Mouse (Mus musculus) lung, embryonic 15.5 days (tissue): ENCODE results near the gene Cldn11. TPM values are rescaled to one million over a fixed set of nuclear protein-coding genes. Genes with fewer than 3 reads are reported as not detected.
A peak's percentile ranks its signal among the peaks of the same experiment; 100 is the strongest.
"Not testable (repeated sequence)": the region's sequence is repeated elsewhere in the genome, so short reads cannot be mapped to it uniquely, and the experiment has no call there.

Source experiments
- ATAC-seq: fragments of 200-750 bp; cut with Nextera tagmentation; 2 replicates; pipeline ENCODE4 v1.8.0; 2017; ENCODE audit warnings: moderate number of reproducible peaks, borderline replicate concordance; ENCODE audit not compliant: low FRiP score, low TSS enrichment; ENCODE audit errors: extremely low read depth
- H3K27ac ChIP-seq: fragments of 300-500 bp; sonication (generic); 2 replicates; pipeline ENCODE4 v1.5.1; 2015; ENCODE audit warnings: moderate library complexity, mild to moderate bottlenecking, inconsistent platforms
- H3K27me3 ChIP-seq: fragments of 300-500 bp; sonication (generic); 2 replicates; pipeline ENCODE4 v1.6.1; 2015; ENCODE audit warnings: inconsistent platforms
- H3K36me3 ChIP-seq: fragments of 300-500 bp; sonication (generic); 2 replicates; pipeline ENCODE4 v1.6.1; 2015; ENCODE audit warnings: inconsistent platforms
- H3K4me1 ChIP-seq: fragments of 300-500 bp; sonication (generic); 2 replicates; pipeline ENCODE4 v1.6.1; 2015; ENCODE audit warnings: inconsistent platforms
- H3K4me2 ChIP-seq: fragments of 300-500 bp; sonication (generic); 2 replicates; pipeline ENCODE4 v1.6.1; 2015; ENCODE audit warnings: inconsistent platforms, mild to moderate bottlenecking, moderate library complexity
- H3K4me3 ChIP-seq: fragments of 300-500 bp; sonication (generic); 2 replicates; pipeline ENCODE4 v1.5.1; 2015; ENCODE audit warnings: mild to moderate bottlenecking, inconsistent platforms
- H3K9ac ChIP-seq: fragments of 300-500 bp; sonication (generic); 2 replicates; pipeline ENCODE4 v1.6.1; 2015; ENCODE audit warnings: inconsistent platforms
- H3K9me3 ChIP-seq: fragments of 300-500 bp; sonication (generic); 2 replicates; pipeline ENCODE4 v1.6.1; 2016; ENCODE audit warnings: inconsistent platforms
- WGBS: fragments of 180-500 bp; shearing (Covaris S2); methylation state at CpG from one replicate; pipeline ENCODE4 v1.1.7; 2015; 5-methylcytosine and 5-hydroxymethylcytosine counted together
- polyA plus RNA-seq: library from polyadenylated mRNA; unstranded; fragments of >200 nt; fragmentation: Nextera tagmentation; extraction: Ambion mirVana; gene quantifications from 2 replicates; pipeline ENCODE4 v1.2.1, GENCODE M21; 2015

Cldn11 gene
- polyA plus RNA-seq, 1 experiment from 2014 or later = 5.6 TPM

DNA sequence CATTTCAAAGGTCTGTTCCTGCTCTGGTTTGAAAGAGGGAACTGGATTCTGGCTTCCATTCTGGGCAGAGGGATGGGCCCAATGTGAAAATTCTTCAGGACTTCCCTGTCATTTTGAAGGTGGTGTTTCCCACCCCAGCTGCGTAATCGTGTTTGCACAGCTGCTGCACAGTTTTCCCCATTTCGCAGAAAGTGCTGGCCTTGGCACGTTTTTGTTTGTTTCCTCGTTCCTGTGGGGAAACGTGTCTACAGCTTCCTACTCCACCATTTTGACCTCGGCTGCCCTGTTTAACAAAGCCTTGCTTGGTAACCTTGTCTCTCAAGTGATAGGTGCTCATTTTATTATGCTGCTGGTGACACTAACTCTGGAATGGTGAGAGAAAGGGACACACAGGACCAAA lies 15.0 kb upstream of the Cldn11 start:
- Histone ChIP-seq H3K27ac (no peak overlapping the region), H3K4me1 (no peaks in the 10 kb centered on the region), H3K4me2 (no peak overlapping the region), H3K9me3 (no peaks in the 10 kb centered on the region), H3K27me3 (no peaks in the 10 kb centered on the region), H3K9ac (no peak overlapping the region), H3K4me3 (no peak overlapping the region), H3K36me3 (no peaks in the 10 kb centered on the region)
- ATAC-seq = no peak
- 33% methylated on average over 7 of the region's 7 CpGs for WGBS

DNA sequence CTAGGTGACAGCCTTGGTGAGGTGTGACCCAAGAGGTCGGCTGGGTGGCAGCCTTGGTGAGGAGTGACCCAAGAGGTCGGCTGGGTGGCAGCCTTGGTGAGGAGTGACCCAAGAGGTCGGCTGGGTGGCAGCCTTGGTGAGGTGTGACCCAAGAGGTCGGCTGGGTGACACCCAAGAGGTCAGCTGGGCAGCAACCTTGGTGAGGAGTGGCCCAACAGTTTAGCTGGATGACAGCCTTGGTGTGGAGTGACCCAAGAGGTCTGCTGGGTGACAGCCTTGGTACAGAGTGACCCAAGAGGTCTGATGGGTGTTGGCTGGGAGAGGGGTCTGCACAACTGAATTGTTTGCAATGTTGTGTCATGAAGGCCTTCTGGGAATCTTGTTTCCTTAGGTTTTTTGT lies 13.1 kb upstream of the Cldn11 start:
- not testable (repeated sequence) for ATAC-seq, H3K9me3 ChIP-seq, H3K27me3 ChIP-seq, H3K4me1 ChIP-seq, H3K4me2 ChIP-seq, H3K9ac ChIP-seq, H3K4me3 ChIP-seq, H3K36me3 ChIP-seq, H3K27ac ChIP-seq
- 56% methylated on average over 4 of the region's 4 CpGs for WGBS

DNA sequence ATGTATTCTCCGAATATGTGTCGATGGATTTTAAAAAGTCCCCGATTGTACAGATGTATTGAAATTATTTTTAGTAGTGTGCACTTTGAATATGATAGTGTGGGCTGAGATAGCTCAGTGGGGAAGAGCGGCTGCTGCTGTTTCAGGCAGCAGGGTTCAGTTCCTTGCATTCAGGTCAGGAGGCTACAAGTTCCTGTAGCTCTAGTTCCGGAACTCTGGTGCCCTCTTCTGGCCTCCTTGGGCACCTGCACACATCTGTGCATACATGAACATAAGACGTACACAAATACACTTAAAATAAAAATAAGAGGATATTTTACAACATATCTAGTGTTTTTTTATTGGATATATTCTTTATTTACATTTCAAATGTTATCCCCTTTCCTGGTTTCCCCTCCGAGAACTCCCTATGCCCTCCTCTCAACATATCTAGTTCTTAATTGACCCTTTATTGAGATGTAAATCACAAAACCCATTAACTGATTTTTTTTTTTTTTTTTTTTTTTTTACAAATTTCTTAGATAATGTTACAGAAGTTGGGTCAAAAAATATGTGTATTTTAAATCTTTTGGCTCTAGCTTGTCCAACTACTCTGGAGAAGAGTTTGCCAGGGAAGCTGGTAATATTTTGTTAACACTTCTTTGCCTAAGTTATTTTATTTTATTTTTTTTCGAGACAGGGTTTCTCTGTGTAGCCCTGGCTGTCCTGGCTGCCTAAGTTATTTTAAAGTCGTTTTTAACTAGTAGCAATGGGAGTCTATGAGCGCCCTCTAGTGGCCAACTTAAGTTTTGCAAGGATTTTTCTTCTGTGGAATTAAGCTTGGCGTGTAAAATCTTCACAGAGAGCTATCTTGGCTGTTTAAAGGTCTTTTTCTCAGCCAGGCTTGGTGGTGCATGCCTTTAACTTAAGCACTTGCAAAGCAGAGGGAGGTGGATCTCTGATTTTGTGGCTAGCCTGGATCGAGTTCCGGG lies 11.0 kb upstream of the Cldn11 start:
- ATAC-seq = no peak
- no peak overlapping the region for H3K9ac ChIP-seq
- no peaks in the 10 kb centered on the region for H3K9me3 ChIP-seq
- no peak overlapping the region for H3K4me2 ChIP-seq
- no peaks in the 10 kb centered on the region for H3K36me3 ChIP-seq
- no peak overlapping the region for H3K27ac ChIP-seq
- WGBS = 55% methylated on average over 13 of the region's 13 CpGs
- no peaks in the 10 kb centered on the region for H3K4me1 ChIP-seq
- no peak overlapping the region for H3K4me3 ChIP-seq
- H3K27me3 ChIP-seq = no peaks in the 10 kb centered on the region

DNA sequence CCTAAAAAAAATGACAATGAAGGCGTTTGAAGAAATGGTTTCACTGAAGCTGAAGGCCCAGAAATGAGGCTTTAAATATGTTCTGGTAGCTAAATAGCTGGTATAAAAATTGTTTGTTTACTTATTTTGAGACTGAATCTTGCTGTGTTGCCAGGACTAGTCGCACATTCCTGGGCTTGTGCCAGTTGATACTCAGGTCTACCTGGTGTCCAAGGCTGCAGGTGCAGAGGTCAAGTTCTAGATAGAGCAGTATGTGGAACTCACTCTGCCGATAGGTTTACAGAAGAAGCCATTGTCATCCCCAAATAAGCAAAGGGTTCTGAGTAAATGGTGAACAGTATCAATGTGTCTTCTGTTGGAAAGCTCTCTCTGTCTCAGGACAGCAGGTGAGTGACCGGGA lies 8.1 kb upstream of the Cldn11 start:
- H3K27ac ChIP-seq = no peak overlapping the region
- H3K9ac ChIP-seq = no peak overlapping the region
- H3K4me3 ChIP-seq = no peak overlapping the region

DNA sequence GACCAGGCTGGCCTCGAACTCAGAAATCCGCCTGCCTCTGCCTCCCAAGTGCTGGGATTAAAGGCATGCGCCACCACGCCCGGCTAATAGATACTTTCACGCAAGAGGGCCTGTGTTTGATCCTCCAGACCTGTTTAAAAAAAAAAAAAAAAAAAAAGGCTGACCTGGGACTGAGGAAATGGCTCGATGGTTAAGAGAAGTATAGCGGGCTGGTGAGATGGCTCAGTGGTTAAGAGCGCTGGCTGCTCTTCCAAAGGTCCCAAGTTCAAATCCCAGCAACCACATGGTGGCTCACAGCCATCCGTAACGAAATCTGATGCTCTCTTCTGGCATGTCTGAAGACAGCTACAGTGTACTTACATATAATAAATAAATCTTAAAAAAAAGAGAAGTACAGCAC lies 4.5 kb upstream of the Cldn11 start:
- not testable (repeated sequence) for H3K4me2 ChIP-seq, H3K27ac ChIP-seq, H3K9me3 ChIP-seq, ATAC-seq, H3K4me3 ChIP-seq, H3K36me3 ChIP-seq, H3K9ac ChIP-seq
- 79% methylated on average over 11 of the region's 11 CpGs for WGBS
- Histone ChIP-seq H3K4me1 (0 out of 2 replicates have a peak, but pooled peaks cover 13% of the 10 kb centered on the region), H3K27me3 (peaks cover 13% of the 10 kb centered on the region)

More for the DNA sequence above, 8.1 kb upstream of the Cldn11 start:
- no peak overlapping the region for H3K4me2 ChIP-seq
- H3K9me3 ChIP-seq = no peaks in the 10 kb centered on the region
- H3K4me1 ChIP-seq = 0 out of 2 replicates have a peak, but pooled peaks cover 3% of the 10 kb centered on the region
- H3K36me3 ChIP-seq = no peaks in the 10 kb centered on the region
- 70% methylated on average over 4 of the region's 4 CpGs for WGBS
- H3K27me3 ChIP-seq = no peaks in the 10 kb centered on the region
- ATAC-seq = no peak

DNA sequence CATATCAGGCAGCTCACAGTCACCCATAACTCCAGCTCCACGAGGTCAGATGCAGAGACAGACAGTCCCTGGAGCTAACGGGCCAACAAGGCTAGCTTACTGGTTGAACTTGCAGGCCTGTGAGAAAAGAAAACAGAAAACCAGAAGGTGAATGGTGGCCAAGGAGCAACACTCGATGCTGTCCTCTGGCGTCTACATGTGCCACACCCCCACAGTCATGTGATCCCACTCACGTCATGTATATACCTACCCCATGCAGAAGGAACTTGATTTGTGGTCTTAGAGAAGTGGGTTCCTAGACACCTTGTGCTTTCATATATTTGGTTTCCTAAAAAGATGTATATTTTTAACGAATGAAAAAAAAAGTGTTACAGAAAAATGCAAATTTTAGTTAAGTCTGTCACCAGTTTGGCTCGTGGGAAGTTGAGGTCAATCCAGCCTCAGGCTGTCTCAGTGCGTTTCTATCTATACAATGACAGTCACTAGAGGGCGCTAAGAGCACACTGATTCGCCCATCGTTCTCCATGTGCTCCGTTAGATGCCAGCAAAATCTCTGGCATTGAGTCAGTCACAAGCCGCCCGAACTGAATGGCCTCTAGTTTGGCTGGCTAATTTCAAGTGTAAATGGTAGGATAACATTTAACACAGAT lies 4.0 kb upstream of the Cldn11 start:
- Histone ChIP-seq H3K4me2 (peak overlapping the region; percentile 25), H3K4me1 (0 out of 2 replicates have a peak, but pooled peaks cover 13% of the 10 kb centered on the region), H3K36me3 (no peaks in the 10 kb centered on the region), H3K9ac (no peak overlapping the region), H3K9me3 (no peaks in the 10 kb centered on the region), H3K27ac (no peak overlapping the region), H3K4me3 (no peak overlapping the region), H3K27me3 (peaks cover 14% of the 10 kb centered on the region)
- 12% methylated on average over 14 of the region's 14 CpGs for WGBS
- ATAC-seq = peak; percentile 75

DNA sequence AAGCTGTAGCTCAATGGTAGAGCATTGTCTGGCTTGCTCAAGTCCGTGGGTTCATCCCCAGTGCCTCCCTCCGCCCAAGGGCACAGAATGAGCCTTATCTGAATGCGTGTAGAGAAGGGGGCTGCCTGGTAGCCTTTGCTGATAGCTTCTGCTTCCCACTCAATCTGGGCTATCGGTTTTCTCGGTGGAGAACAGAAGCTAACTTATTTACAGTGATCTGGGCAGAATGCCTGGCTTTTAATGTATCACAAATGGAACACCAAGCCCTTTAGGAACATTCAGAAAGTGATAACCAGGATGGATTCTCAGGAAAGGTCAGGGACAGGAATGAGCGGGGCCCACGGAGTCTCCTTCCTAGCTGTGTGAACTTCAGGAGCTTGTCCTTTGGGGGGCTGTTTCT lies 1.1 kb upstream of the Cldn11 start:
- ATAC-seq = no peak
- Histone ChIP-seq H3K4me3 (no peak overlapping the region), H3K27me3 (peaks cover 14% of the 10 kb centered on the region), H3K4me1 (0 out of 2 replicates have a peak, but pooled peaks cover 16% of the 10 kb centered on the region), H3K9ac (no peak overlapping the region), H3K27ac (no peak overlapping the region), H3K9me3 (no peaks in the 10 kb centered on the region), H3K4me2 (no peak overlapping the region), H3K36me3 (no peaks in the 10 kb centered on the region)
- WGBS = 78% methylated on average over 7 of the region's 7 CpGs

DNA sequence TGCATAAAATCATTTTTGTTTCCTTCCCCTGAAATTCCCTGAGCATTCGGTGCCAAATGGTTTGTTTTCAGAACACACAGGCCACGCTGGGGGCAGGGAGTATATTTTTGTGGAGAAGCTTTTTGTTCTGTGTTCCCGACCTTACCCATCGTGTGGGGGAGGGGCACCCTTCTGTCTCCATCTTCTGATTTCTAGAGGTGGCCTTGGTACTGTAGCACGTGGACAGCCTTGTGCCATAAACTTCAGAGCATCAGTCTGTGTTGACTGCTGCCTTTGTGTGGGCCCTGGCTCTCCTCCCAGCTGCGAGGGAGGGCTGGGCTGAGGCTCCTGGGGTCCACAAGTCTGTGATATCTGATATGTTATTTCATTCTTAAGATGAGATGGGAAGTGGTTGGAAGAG lies 2.4 kb downstream of the Cldn11 start:
- Histone ChIP-seq H3K9ac (no peak overlapping the region), H3K27me3 (peaks cover 14% of the 10 kb centered on the region), H3K4me1 (0 out of 2 replicates have a peak, but pooled peaks cover 14% of the 10 kb centered on the region), H3K36me3 (no peaks in the 10 kb centered on the region), H3K4me2 (no peak overlapping the region), H3K9me3 (no peaks in the 10 kb centered on the region), H3K4me3 (no peak overlapping the region), H3K27ac (no peak overlapping the region)
- no peak for ATAC-seq
- 40% methylated on average over 6 of the region's 6 CpGs for WGBS

DNA sequence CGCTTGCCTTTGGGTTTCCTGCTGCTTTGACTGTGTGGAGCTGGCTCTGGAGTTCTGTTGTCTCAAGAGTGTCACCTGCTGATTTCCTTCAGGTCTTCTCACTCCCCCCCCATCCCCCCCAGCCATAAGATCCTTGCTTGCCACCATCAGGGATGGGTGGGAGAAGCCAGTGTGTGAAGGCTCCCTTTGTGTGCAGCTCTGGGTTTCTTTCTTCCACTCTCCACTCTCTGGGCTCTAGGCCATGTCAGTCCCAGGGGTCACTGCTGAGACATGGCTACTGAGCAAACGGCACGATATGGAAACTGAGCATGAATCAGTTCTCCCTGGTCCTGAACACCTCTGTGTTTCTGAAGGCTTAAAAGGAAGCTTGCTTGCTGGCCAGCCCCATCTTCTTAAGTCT lies 6.4 kb downstream of the Cldn11 start:
- ATAC-seq = no peak
- Histone ChIP-seq H3K4me2 (no peak overlapping the region), H3K27me3 (no peaks in the 10 kb centered on the region), H3K4me3 (no peak overlapping the region), H3K9ac (no peak overlapping the region), H3K36me3 (no peaks in the 10 kb centered on the region), H3K9me3 (no peaks in the 10 kb centered on the region), H3K4me1 (0 out of 2 replicates have a peak, but pooled peaks cover 3% of the 10 kb centered on the region), H3K27ac (no peak overlapping the region)
- 59% methylated on average over 3 of the region's 3 CpGs for WGBS

DNA sequence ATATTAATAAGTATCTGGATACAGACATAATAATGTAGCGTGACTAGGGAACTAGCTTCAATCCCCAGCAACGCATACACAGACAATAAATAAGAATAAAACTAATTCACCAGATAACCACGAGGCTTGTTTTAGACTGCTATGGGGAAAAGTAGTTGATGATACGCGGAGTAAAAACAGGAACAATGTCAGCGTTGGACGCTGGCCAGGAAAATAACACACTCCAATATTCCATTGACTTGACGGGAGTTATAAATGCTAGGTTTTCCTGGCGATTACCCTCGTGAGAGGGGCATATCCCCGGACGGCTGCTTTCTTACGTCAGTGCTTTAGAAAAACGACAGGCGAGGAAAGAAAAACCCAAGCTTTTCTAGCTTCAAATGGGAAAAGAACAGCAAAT lies 8.1 kb downstream of the Cldn11 start:
- no peak for ATAC-seq
- Histone ChIP-seq H3K36me3 (no peaks in the 10 kb centered on the region), H3K27ac (no peak overlapping the region), H3K27me3 (no peaks in the 10 kb centered on the region), H3K4me2 (no peak overlapping the region), H3K4me1 (no peaks in the 10 kb centered on the region), H3K9ac (no peak overlapping the region), H3K9me3 (no peaks in the 10 kb centered on the region), H3K4me3 (no peak overlapping the region)
- WGBS = 61% methylated on average over 15 of the region's 15 CpGs

DNA sequence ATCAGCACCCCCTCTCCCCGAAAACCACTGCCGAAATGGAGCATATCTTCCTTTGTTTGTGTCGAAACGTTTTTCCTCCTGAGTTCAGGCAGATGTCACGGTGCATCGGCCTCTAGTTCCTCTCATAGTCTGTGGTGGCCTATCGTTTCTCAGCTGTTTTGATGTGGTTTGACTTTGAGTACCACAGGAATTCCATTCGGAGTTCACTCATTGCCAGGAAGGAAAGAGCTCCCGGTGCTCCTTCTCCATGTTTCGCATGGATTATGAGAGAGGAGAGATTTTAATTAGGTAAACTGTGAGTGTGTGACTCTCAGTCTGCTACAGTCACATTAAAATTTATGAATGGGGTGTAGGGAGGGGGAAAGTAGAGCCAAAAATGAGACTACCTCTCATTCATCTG lies 10.3 kb downstream of the Cldn11 start:
- Histone ChIP-seq H3K27me3 (no peaks in the 10 kb centered on the region), H3K4me3 (no peak overlapping the region), H3K4me1 (no peaks in the 10 kb centered on the region), H3K9ac (no peak overlapping the region), H3K9me3 (no peaks in the 10 kb centered on the region), H3K36me3 (no peaks in the 10 kb centered on the region), H3K27ac (no peak overlapping the region), H3K4me2 (no peak overlapping the region)
- WGBS = 66% methylated on average over 10 of the region's 10 CpGs
- ATAC-seq = no peak

DNA sequence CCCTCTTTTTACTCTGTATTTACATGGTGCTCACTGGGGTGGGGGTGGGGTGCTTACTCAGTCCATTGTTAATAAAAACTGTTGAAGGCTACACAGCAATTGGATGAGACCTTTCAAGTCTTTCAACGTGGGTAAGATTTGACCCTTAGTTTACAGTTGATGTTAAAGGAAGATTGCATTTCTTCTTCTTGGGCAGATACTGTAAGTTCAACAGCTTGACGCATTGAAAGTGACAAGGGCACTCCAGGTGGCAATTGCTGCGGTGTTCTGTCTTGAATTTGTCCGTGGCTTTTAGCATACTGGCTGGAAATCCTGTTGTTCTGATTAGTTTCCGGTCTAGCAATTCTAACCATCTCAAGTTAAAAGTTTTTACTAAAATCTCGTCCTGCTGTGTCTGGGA lies 11.6 kb downstream of the Cldn11 start:
- ATAC-seq = no peak
- H3K9me3 ChIP-seq = no peaks in the 10 kb centered on the region
- WGBS = 55% methylated on average over 6 of the region's 6 CpGs
- H3K27me3 ChIP-seq = no peaks in the 10 kb centered on the region
- H3K36me3 ChIP-seq = no peaks in the 10 kb centered on the region
- no peak overlapping the region for H3K9ac ChIP-seq
- H3K27ac ChIP-seq = no peak overlapping the region
- H3K4me1 ChIP-seq = no peaks in the 10 kb centered on the region
- H3K4me3 ChIP-seq = no peak overlapping the region
- no peak overlapping the region for H3K4me2 ChIP-seq
